Mouse (Mus musculus) forebrain, postnatal 0 days (tissue): Measurements from ENCODE around the gene Smim7. TPM values are rescaled to one million over a fixed set of nuclear protein-coding genes. Genes with fewer than 3 reads are reported as not detected.

Source experiments
- ATAC-seq: fragments of 200-750 bp; cut with Nextera tagmentation; 2 replicates; pipeline ENCODE4 v1.8.0; 2017; ENCODE audit warnings: mild to moderate bottlenecking, moderate library complexity
- DNase-seq: peaks from one replicate; pipeline ENCODE4 v3.0.0-alpha.2; 2015
- H3K27ac ChIP-seq: fragments of 300-500 bp; sonication (generic); 2 replicates; pipeline ENCODE4 v1.5.1; 2014; ENCODE audit warnings: low read depth, mild to moderate bottlenecking, antibody characterized with exemption, low read length, moderate library complexity, mixed read lengths
- H3K27me3 ChIP-seq: fragments of 300-500 bp; sonication (generic); 2 replicates; pipeline ENCODE4 v1.6.1; 2014; ENCODE audit warnings: mild to moderate bottlenecking, low read length, mixed read lengths; ENCODE audit not compliant: insufficient read depth
- H3K36me3 ChIP-seq: fragments of 300-500 bp; sonication (generic); 2 replicates; pipeline ENCODE4 v1.6.1; 2014; ENCODE audit warnings: mild to moderate bottlenecking, moderate library complexity; ENCODE audit not compliant: insufficient read depth
- H3K4me1 ChIP-seq: fragments of 300-500 bp; sonication (generic); 2 replicates; pipeline ENCODE4 v1.6.1; 2014; ENCODE audit warnings: antibody characterized with exemption; ENCODE audit not compliant: insufficient read depth
- H3K4me2 ChIP-seq: fragments of 300-500 bp; sonication (generic); 2 replicates; pipeline ENCODE4 v1.6.1; 2014; ENCODE audit warnings: low read depth, mild to moderate bottlenecking, moderate library complexity
- H3K4me3 ChIP-seq: fragments of 300-500 bp; sonication (generic); 2 replicates; pipeline ENCODE4 v1.5.1; 2014; ENCODE audit warnings: low read depth, low read length, mixed read lengths
- H3K9ac ChIP-seq: fragments of 300-500 bp; sonication (generic); 2 replicates; pipeline ENCODE4 v1.6.1; 2014; ENCODE audit warnings: mild to moderate bottlenecking
- H3K9me3 ChIP-seq: fragments of 300-500 bp; sonication (generic); 2 replicates; pipeline ENCODE4 v1.6.1; 2016; ENCODE audit warnings: low read length
- CTCF ChIP-seq: sonication (generic); IDR thresholded peaks from 2 replicates; pipeline ENCODE4 v1.5.1; 2016; ENCODE audit warnings: antibody characterized with exemption, control low read depth, low read depth
- WGBS: fragments of 180-500 bp; shearing (Covaris S2); extraction: QIAGEN DNeasy Blood & Tissue Kit; methylation state at CpG from one replicate; pipeline ENCODE4 v1.1.7; 2014; 5-methylcytosine and 5-hydroxymethylcytosine counted together
- polyA plus RNA-seq: library from polyadenylated mRNA; unstranded; fragments of >200 nt; fragmentation: Nextera tagmentation; extraction: Ambion mirVana; gene quantifications from 2 replicates; pipeline ENCODE4 v1.2.1, GENCODE M21; 2015
- total RNA-seq: library from RNA; depleted of rRNA; stranded (reverse); fragments of >200 nt; gene quantifications from 2 replicates; pipeline ENCODE4 v1.2.3, GENCODE M21; 2014

The Smim7 gene
- total and polyA plus RNA-seq, 2 experiments from 2014 or later, result 117 to 151 TPM

GRCm38 (mm10) chr8:72571611-72572473, 954 bp upstream of the Smim7 start, which contains the start of gene Tmem38a:
Tmem38a (plus strand) TSS chr8:72572055.
- peak within 1 kb of the TSS; percentile 70 for H3K4me3 ChIP-seq
- WGBS, result under 1% methylated on average over 42 of the region's 45 CpGs
- peaks cover 22% of the 10 kb centered on the region for H3K36me3 ChIP-seq
- DNase-seq (peak; percentile 68), ATAC-seq (peak; percentile 34)
- peak within 1 kb of the TSS; percentile 81 for H3K27ac ChIP-seq
- no peaks in the 10 kb centered on the region for H3K27me3 ChIP-seq
- no peak for TF ChIP-seq CTCF
- H3K9me3 ChIP-seq, result no peaks in the 10 kb centered on the region
- peak within 1 kb of the TSS; percentile 62 for H3K9ac ChIP-seq
- H3K4me1 ChIP-seq, result peaks cover 13% of the 10 kb centered on the region
- H3K4me2 ChIP-seq, result peak within 1 kb of the TSS; percentile 91

DNA sequence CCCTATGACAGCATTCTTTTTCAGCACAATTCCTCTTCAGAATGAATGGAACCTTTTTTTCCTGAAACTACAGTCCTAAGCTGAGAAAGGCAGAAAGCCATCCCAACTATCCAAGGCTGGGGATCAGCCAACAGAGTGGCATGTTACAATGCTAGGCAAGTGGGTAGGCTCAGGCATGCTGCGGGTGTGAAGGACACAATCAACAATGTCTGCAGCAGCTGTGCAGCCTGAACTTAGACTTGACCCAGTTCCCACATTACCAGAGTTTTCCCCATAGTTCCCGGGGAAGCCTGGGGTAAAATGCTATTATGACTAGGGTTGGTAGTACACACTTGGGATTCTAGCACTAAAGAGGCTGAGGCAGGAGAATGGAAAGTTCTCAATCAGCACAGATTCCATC, 4.9 kb downstream of the Smim7 start:
- no peak for TF ChIP-seq CTCF
- Histone ChIP-seq H3K4me3 (no peak overlapping the region), H3K4me2 (no peak overlapping the region), H3K9ac (no peak overlapping the region), H3K4me1 (peaks cover 5% of the 10 kb centered on the region), H3K9me3 (no peaks in the 10 kb centered on the region), H3K27me3 (no peaks in the 10 kb centered on the region), H3K36me3 (peaks cover 41% of the 10 kb centered on the region), H3K27ac (no peak overlapping the region)
- ATAC-seq (no peak), DNase-seq (no peak)
- WGBS, result 87% methylated on average over 2 of the region's 2 CpGs

GRCm38 (mm10) chr8:72561111-72561689, 9.7 kb downstream of the Smim7 start:
- H3K36me3 ChIP-seq, result peaks cover 24% of the 10 kb centered on the region
- no peak overlapping the region for H3K9ac ChIP-seq
- no peak for ATAC-seq
- DNase-seq, result no peak
- H3K27me3 ChIP-seq, result no peaks in the 10 kb centered on the region
- 89% methylated on average over 1 of the region's 1 CpGs for WGBS
- no peaks in the 10 kb centered on the region for H3K4me1 ChIP-seq
- H3K27ac ChIP-seq, result no peak overlapping the region
- no peaks in the 10 kb centered on the region for H3K9me3 ChIP-seq
- TF ChIP-seq CTCF, result no peak
- no peak overlapping the region for H3K4me3 ChIP-seq
- H3K4me2 ChIP-seq, result no peak overlapping the region

DNA sequence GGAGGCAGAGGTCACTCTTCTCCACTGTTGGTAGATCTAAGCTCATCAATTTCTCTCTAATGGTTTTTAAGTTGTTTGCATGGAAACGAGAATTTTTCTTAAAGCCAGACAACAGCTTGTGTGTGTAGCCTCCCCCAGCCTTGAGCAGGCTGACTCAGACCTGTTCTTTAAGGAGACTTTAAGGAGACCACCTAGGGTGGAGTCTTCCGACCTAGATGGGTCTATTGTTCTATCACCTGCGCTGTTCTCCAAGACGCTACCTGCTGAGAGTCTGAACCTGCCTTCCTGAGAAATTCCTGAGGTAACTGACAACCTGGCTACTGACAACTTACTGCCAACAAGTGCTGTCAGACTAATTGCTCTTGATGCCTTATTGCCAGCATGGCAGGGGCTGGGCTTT, 15.1 kb downstream of the Smim7 start:
- Histone ChIP-seq H3K27ac (no peak overlapping the region), H3K9me3 (no peaks in the 10 kb centered on the region), H3K4me2 (no peak overlapping the region), H3K27me3 (no peaks in the 10 kb centered on the region), H3K4me1 (no peaks in the 10 kb centered on the region), H3K9ac (no peak overlapping the region), H3K4me3 (no peak overlapping the region), H3K36me3 (peaks cover 11% of the 10 kb centered on the region)
- 51% methylated on average over 4 of the region's 4 CpGs for WGBS
- no peak for TF ChIP-seq CTCF
- ATAC-seq (no peak), DNase-seq (no peak)

DNA sequence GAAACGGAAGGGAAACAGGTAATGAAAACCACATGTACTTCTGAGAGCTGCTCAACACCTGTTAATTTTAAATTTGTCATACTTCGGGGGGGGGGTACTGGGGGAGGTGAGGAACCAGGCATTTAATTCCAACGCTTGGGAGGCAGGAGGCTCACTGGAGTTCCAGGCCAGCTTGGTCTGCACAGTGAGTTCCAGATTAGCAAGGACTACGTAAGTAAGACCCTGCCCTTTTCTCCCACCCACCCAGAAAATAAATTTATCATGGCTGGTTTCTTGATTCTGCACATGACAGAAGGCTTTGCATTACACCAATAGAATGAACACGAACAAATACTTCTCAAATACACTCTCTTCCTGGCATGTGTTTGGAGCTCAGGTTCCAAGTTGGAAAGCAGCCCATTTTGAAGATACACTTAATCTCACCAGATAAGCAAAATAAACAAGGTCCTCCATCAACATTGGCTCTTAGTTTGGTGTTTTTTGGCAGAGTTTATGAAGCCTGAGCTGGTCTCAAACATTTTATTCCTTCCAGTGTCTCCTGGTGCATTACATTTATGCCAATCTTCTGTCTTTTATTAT, 21.5 kb downstream of the Smim7 start:
- DNase-seq (no peak), ATAC-seq (no peak)
- Histone ChIP-seq H3K4me2 (peak overlapping the region; percentile 81), H3K9ac (peak overlapping the region; percentile 85), H3K27me3 (no peaks in the 10 kb centered on the region), H3K36me3 (no peaks in the 10 kb centered on the region; the same call in 1 of the 2 replicates), H3K4me3 (peak overlapping the region; percentile 94), H3K27ac (no peak overlapping the region), H3K9me3 (no peaks in the 10 kb centered on the region), H3K4me1 (peaks cover 15% of the 10 kb centered on the region; the same call in 1 of the 2 replicates)
- 9% methylated on average over 5 of the region's 5 CpGs for WGBS
- no peak for TF ChIP-seq CTCF

- peak overlapping the region; percentile 85 for H3K9ac ChIP-seq
- ATAC-seq (no peak; the same call in 1 of the 2 replicates), DNase-seq (no peak)
- H3K9me3 ChIP-seq, result no peaks in the 10 kb centered on the region
- under 1% methylated on average over 45 of the region's 45 CpGs for WGBS
- no peak for TF ChIP-seq CTCF
- H3K4me1 ChIP-seq, result peaks cover 15% of the 10 kb centered on the region; the same call in 1 of the 2 replicates
- H3K4me3 ChIP-seq, result peak overlapping the region; percentile 94
- peak overlapping the region; percentile 81 for H3K4me2 ChIP-seq
- H3K27me3 ChIP-seq, result no peaks in the 10 kb centered on the region
- H3K36me3 ChIP-seq, result no peaks in the 10 kb centered on the region; the same call in 1 of the 2 replicates
- peak overlapping the region; percentile 90 for H3K27ac ChIP-seq
Measured at GRCm38 (mm10) chr8:72548644-72549313, 22.1 kb downstream of the Smim7 start.
